Comparison of ENCODE assay signal across 23 mouse cellular contexts in the genomic region with DNA sequence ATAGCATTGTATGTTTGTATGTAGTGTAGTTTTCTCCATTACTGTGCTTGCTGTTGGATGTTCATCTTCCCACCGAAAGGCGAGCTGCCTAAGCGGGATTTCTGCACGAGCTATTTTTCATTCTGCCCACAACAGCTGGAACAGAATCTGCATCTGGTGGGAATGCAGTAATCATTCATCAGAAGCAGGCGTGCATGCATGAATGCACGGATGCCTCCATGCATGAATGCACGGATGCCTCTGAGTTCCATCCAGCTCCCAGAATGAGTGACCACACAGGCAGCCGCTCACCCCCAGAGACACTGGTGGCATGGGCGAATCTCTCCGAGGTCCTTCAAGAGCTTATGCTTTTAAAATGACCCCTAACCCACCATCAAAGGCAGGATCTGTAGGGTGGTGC. TPM values are rescaled to one million over a fixed set of nuclear protein-coding genes. Genes with fewer than 3 reads are reported as not detected.
DNase-seq lines count a peak whose midpoint lies in the region; ATAC-seq and TF ChIP-seq lines count a peak whose summit lies in the region.
"Had no signal": no experiment of that assay in that cellular context is flagged by ENCODE, and none has a peak within 500 bp of the region (broad histone marks: within the 10 kb centered on the region; RNA-seq: fewer than 3 reads in every experiment).

No protein-coding gene starts in this region.

- no peaks in the 10 kb centered on the region for H3K36me3 ChIP-seq in forebrain, embryonic 10.5 days (replicated peaks)
- no peaks in the 10 kb centered on the region for H3K36me3 ChIP-seq in forebrain, embryonic 12.5 days (replicated peaks)
- no peaks in the 10 kb centered on the region for H3K36me3 ChIP-seq in heart, postnatal 0 days (replicated peaks; ENCODE audit: control insufficient read depth, insufficient read depth, low read length)
- H3K36me3 ChIP-seq in neural tube, embryonic 15.5 days, result no peaks in the 10 kb centered on the region
- H3K36me3 ChIP-seq: embryonic facial prominence, embryonic 15.5 days; limb, embryonic 13.5 days; liver, embryonic 15.5 days had no signal

- WGBS in forebrain, embryonic 10.5 days, result 49% methylated on average over 10 of the region's 10 CpGs
- 29% methylated on average over 10 of the region's 10 CpGs for WGBS in forebrain, embryonic 12.5 days
- 78% methylated on average over 10 of the region's 10 CpGs for WGBS in heart, postnatal 0 days
- WGBS in neural tube, embryonic 15.5 days, result 37% methylated on average over 10 of the region's 10 CpGs

- no peaks in the 10 kb centered on the region for H3K9me3 ChIP-seq in forebrain, embryonic 10.5 days
- H3K9me3 ChIP-seq in forebrain, embryonic 12.5 days, result no peaks in the 10 kb centered on the region
- no peaks in the 10 kb centered on the region for H3K9me3 ChIP-seq in heart, postnatal 0 days (replicated peaks; ENCODE audit: control insufficient read depth, low read length)
- H3K9me3 ChIP-seq in neural tube, embryonic 15.5 days (replicated peaks), result no peaks in the 10 kb centered on the region
- H3K9me3 ChIP-seq: embryonic facial prominence, embryonic 15.5 days; limb, embryonic 13.5 days; liver, embryonic 15.5 days had no signal

- no peak overlapping the region for H3K4me3 ChIP-seq in forebrain, embryonic 10.5 days
- no peak overlapping the region for H3K4me3 ChIP-seq in forebrain, embryonic 12.5 days (replicated peaks)
- H3K4me3 ChIP-seq in heart, postnatal 0 days (ENCODE audit: low read depth, low read length), result peak overlapping the region; percentile 10; the same call in 1 of the 2 replicates
- H3K4me3 ChIP-seq in neural tube, embryonic 15.5 days (replicated peaks), result no peak overlapping the region
- H3K4me3 ChIP-seq: embryonic facial prominence, embryonic 15.5 days; layer of hippocampus, adult 2 months; limb, embryonic 13.5 days; liver, embryonic 15.5 days had no signal

- no peak for DNase-seq in forebrain, embryonic 10.5 days (ENCODE audit: extremely low spot score, low spot score)
- DNase-seq in heart, postnatal 0 days (ENCODE audit: low spot score), result no peak
- DNase-seq in heart, postnatal 4 days, result no peak
- peak; percentile 53 for DNase-seq in neural tube, embryonic 10.5 days (ENCODE audit: extremely low spot score, low spot score)
- DNase-seq in cerebellum, adult 8-10 months, result no peak
- DNase-seq: cerebellum, postnatal 25 days; heart, adult 18-20 months; lung, postnatal 10 days; thymus, postnatal 25 days had no signal

- ATAC-seq in forebrain, embryonic 12.5 days (ENCODE audit: low FRiP score), result no peak
- ATAC-seq in heart, postnatal 0 days (ENCODE audit: insufficient read depth, low read depth), result no peak
- ATAC-seq in neural tube, embryonic 15.5 days (ENCODE audit: low FRiP score), result no peak
- no peak for ATAC-seq in activated CD4-positive, CD25-positive, alpha-beta regulatory T cell, adult 4 months
- ATAC-seq: forebrain, embryonic 14.5 days; Patski had no signal

- peak overlapping the region; percentile 12; the same call in 1 of the 2 replicates for H3K27ac ChIP-seq in forebrain, embryonic 10.5 days
- H3K27ac ChIP-seq in forebrain, embryonic 12.5 days, result no peak overlapping the region
- peak overlapping the region; percentile 92 for H3K27ac ChIP-seq in heart, postnatal 0 days (ENCODE audit: low read depth)
- H3K27ac ChIP-seq in neural tube, embryonic 15.5 days (replicated peaks), result no peak overlapping the region
- H3K27ac ChIP-seq: embryonic facial prominence, embryonic 15.5 days; layer of hippocampus, adult 2 months; limb, embryonic 13.5 days; liver, embryonic 15.5 days; stomach, postnatal 0 days had no signal

- H3K4me2 ChIP-seq in forebrain, embryonic 12.5 days, result no peak overlapping the region
- H3K4me2 ChIP-seq in heart, postnatal 0 days (ENCODE audit: low read depth, low read length), result peak overlapping the region; percentile 63
- H3K4me2 ChIP-seq in neural tube, embryonic 15.5 days, result no peak overlapping the region
- H3K4me2 ChIP-seq: embryonic facial prominence, embryonic 15.5 days; limb, embryonic 13.5 days; liver, embryonic 15.5 days had no signal

- no peak for TF ChIP-seq EP300 in heart, postnatal 0 days (IDR thresholded peaks at IDR 0.05; ENCODE audit: low read depth)

- no peak for TF ChIP-seq CTCF in heart, postnatal 0 days (IDR thresholded peaks at IDR 0.05; ENCODE audit: low read depth)

- H3K27me3 ChIP-seq in forebrain, embryonic 10.5 days (ENCODE audit: poor library complexity, severe bottlenecking), result peaks cover 45% of the 10 kb centered on the region
- H3K27me3 ChIP-seq in forebrain, embryonic 12.5 days, result peaks cover 12% of the 10 kb centered on the region; the same call in 1 of the 2 replicates
- H3K27me3 ChIP-seq in heart, postnatal 0 days (ENCODE audit: control insufficient read depth, insufficient read depth, low read length), result no peaks in the 10 kb centered on the region
- no peaks in the 10 kb centered on the region for H3K27me3 ChIP-seq in neural tube, embryonic 15.5 days (replicated peaks)

- peaks cover 34% of the 10 kb centered on the region for H3K4me1 ChIP-seq in forebrain, embryonic 10.5 days
- H3K4me1 ChIP-seq in forebrain, embryonic 12.5 days, result peaks cover 12% of the 10 kb centered on the region
- H3K4me1 ChIP-seq in heart, postnatal 0 days (ENCODE audit: control insufficient read depth, insufficient read depth), result peaks cover 40% of the 10 kb centered on the region
- H3K4me1 ChIP-seq in neural tube, embryonic 15.5 days, result peaks cover 4% of the 10 kb centered on the region; the same call in 1 of the 2 replicates
- H3K4me1 ChIP-seq: liver, embryonic 15.5 days had no signal

- no peak overlapping the region for H3K9ac ChIP-seq in forebrain, embryonic 12.5 days
- H3K9ac ChIP-seq in heart, postnatal 0 days (replicated peaks; ENCODE audit: low read depth, low read length), result 0 out of 2 replicates have a peak overlapping the region, but pooled peaks have one; percentile 11
- H3K9ac ChIP-seq in neural tube, embryonic 15.5 days (replicated peaks), result no peak overlapping the region
- H3K9ac ChIP-seq: embryonic facial prominence, embryonic 15.5 days; limb, embryonic 13.5 days; liver, embryonic 15.5 days had no signal

RNA-seq across cellular contexts. Expression of gene Kcne1, which starts 1.7 kb away (rescaled TPM):
- polyA plus RNA-seq in forebrain, embryonic 10.5 days (2016; fragmentation: Nextera tagmentation; extraction: Ambion mirVana), result 0.12 and 0.41 TPM in 2 replicates
- 0.26 TPM in 1 of 2 replicates, not detected in the other for polyA plus RNA-seq in forebrain, embryonic 12.5 days (2016; fragmentation: Nextera tagmentation; extraction: Ambion mirVana)
- 182 and 283 TPM in 2 replicates for total RNA-seq in heart, postnatal 0 days (2014; rRNA removed; ENCODE audit: low replicate concordance)
- 324 and 415 TPM in 2 replicates for polyA plus RNA-seq in heart, postnatal 0 days (2015; fragmentation: Nextera tagmentation; extraction: Ambion mirVana)
- total RNA-seq in heart, postnatal 4 days (2021), result 100 to 1,000 TPM; 317 to 359 TPM
- polyA plus RNA-seq in neural tube, embryonic 15.5 days (2015; fragmentation: Nextera tagmentation; extraction: Ambion mirVana), result 0.05 and 0.09 TPM in 2 replicates
- polyA plus RNA-seq in activated CD4-positive, CD25-positive, alpha-beta regulatory T cell, adult 4 months (2017; shearing (Covaris generic)), result not detected
- total RNA-seq: layer of hippocampus, adult 2 months; megakaryocyte-erythroid progenitor cell, adult 5-6 weeks had no signal
- polyA plus RNA-seq: intestine, embryonic 16.5 days; liver, embryonic 15.5 days; Patski; spleen, adult 2 months had no signal

RNA-seq across cellular contexts. Expression of gene Fam243, which starts 36.3 kb away (rescaled TPM):
- not detected in 2 replicates for polyA plus RNA-seq in forebrain, embryonic 10.5 days (2016; fragmentation: Nextera tagmentation; extraction: Ambion mirVana)
- polyA plus RNA-seq in forebrain, embryonic 12.5 days (2016; fragmentation: Nextera tagmentation; extraction: Ambion mirVana), result not detected in 2 replicates
- not detected in 2 replicates for total RNA-seq in heart, postnatal 0 days (2014; rRNA removed; ENCODE audit: low replicate concordance)
- polyA plus RNA-seq in heart, postnatal 0 days (2015; fragmentation: Nextera tagmentation; extraction: Ambion mirVana), result 0.05 TPM in 1 of 2 replicates, not detected in the other
- total RNA-seq in heart, postnatal 4 days (2021), result 1 to 10 TPM in 1 of 2 experiments, under 1 TPM in 1; 0.68 to 1.0 TPM
- polyA plus RNA-seq in neural tube, embryonic 15.5 days (2015; fragmentation: Nextera tagmentation; extraction: Ambion mirVana), result not detected in 2 replicates
- not detected for polyA plus RNA-seq in activated CD4-positive, CD25-positive, alpha-beta regulatory T cell, adult 4 months (2017; shearing (Covaris generic))
- total RNA-seq: layer of hippocampus, adult 2 months; left cerebral cortex, adult 8-10 months; megakaryocyte-erythroid progenitor cell, adult 5-6 weeks had no signal
- polyA plus RNA-seq: embryonic facial prominence, embryonic 15.5 days; intestine, embryonic 16.5 days; limb, embryonic 13.5 days; liver, embryonic 15.5 days; spleen, adult 2 months; stomach, postnatal 0 days had no signal

RNA-seq across cellular contexts. Expression of gene Smim11, which starts 56.5 kb away (rescaled TPM):
- polyA plus RNA-seq in forebrain, embryonic 10.5 days (2016; fragmentation: Nextera tagmentation; extraction: Ambion mirVana), result 120 and 125 TPM in 2 replicates
- 131 and 135 TPM in 2 replicates for polyA plus RNA-seq in forebrain, embryonic 12.5 days (2016; fragmentation: Nextera tagmentation; extraction: Ambion mirVana)
- 12.3 and 17.5 TPM in 2 replicates for total RNA-seq in heart, postnatal 0 days (2014; rRNA removed; ENCODE audit: low replicate concordance)
- polyA plus RNA-seq in heart, postnatal 0 days (2015; fragmentation: Nextera tagmentation; extraction: Ambion mirVana), result 165 and 187 TPM in 2 replicates
- total RNA-seq in heart, postnatal 4 days (2021), result 10 to 100 TPM; 43.6 to 44.9 TPM
- polyA plus RNA-seq in neural tube, embryonic 15.5 days (2015; fragmentation: Nextera tagmentation; extraction: Ambion mirVana), result 64.4 and 69.1 TPM in 2 replicates
- polyA plus RNA-seq in activated CD4-positive, CD25-positive, alpha-beta regulatory T cell, adult 4 months (2017; shearing (Covaris generic)), result 100 to 1,000 TPM; 121 to 124 TPM

Comparison
In these comparisons a context has a peak if more than half of its experiments do, and no peak if none do; other contexts are left out.
1. H3K27ac ChIP-seq: peak in forebrain, embryonic 10.5 days (single experiment) and heart, postnatal 0 days (single experiment); none in forebrain, embryonic 12.5 days (single experiment) and neural tube, embryonic 15.5 days (single experiment).
2. RNA of gene Kcne1, which starts 1.7 kb away (polyA plus RNA-seq): 324 to 415 TPM in heart, postnatal 0 days; 0.12 to 0.41 TPM in forebrain, embryonic 10.5 days, 0.26 TPM in forebrain, embryonic 12.5 days, 0.05 to 0.09 TPM in neural tube, embryonic 15.5 days and not detected in activated CD4-positive, CD25-positive, alpha-beta regulatory T cell, adult 4 months; every median in the first group is over 100 times any median in the second.